Mouse (Mus musculus): Measurements from ENCODE around the gene Mcrs1. TPM values are rescaled to one million over a fixed set of nuclear protein-coding genes. Genes with fewer than 3 reads are reported as not detected.
A peak's percentile ranks its signal among the peaks of the same experiment; 100 is the strongest.

Gene Mcrs1
- total and polyA plus RNA-seq, 3 experiments = 124 to 131 TPM; not detected in 1

GRCm38 (mm10) chr15:99296213-99296612 is 44.5 kb upstream of the Mcrs1 start (continued):
- no peak for TF ChIP-seq POLR2AphosphoS2 (IDR thresholded peaks at IDR 0.05; ENCODE audit: low read length)

GRCm38 (mm10) chr15:99295484-99295981 is 43.8 kb upstream of the Mcrs1 start, which contains the start of gene Fam186b:
Gene Fam186b, minus strand, starts transcription at chr15:99295888.
- peaks cover 4 to 5% of the 10 kb centered on the region in 2 experiments for H3K27me3 ChIP-seq (ENCODE audit: control insufficient read depth in 1 of 2, insufficient read depth in 2 of 2, low read length in 2 of 2)
- no peaks in the 10 kb centered on the region for H3K9me3 ChIP-seq (replicated peaks; ENCODE audit: insufficient read depth, low read length)
- peak within 1 kb of the TSS; percentile 50 for H3K27ac ChIP-seq (ENCODE audit: control insufficient read depth, low read depth, low read length)
- DNase-seq (ENCODE audit: low read depth, low spot score) = no peak
- peaks cover 1% of the 10 kb centered on the region for H3K79me2 ChIP-seq (ENCODE audit: control insufficient read depth, insufficient read depth, low read length, poor library complexity)
- no peak for TF ChIP-seq HCFC1 (IDR thresholded peaks at IDR 0.05; ENCODE audit: low read depth, low read length)
- TF ChIP-seq MAZ (IDR thresholded peaks at IDR 0.05; ENCODE audit: low read depth, low read length) = no peak
- no peak for TF ChIP-seq TCF12 (IDR thresholded peaks at IDR 0.05; ENCODE audit: low read depth, low read length)
- TF ChIP-seq POLR2A (IDR thresholded peaks at IDR 0.05; ENCODE audit: control insufficient read depth in 1 of 2, insufficient read depth in 1 of 2, low read depth in 1 of 2, low read length in 2 of 2, poor library complexity in 1 of 2) = no peak
- no peak for TF ChIP-seq ELF1 (IDR thresholded peaks at IDR 0.05; ENCODE audit: low read depth, low read length)
- no peak for TF ChIP-seq CTCF (IDR thresholded peaks at IDR 0.05 in 2 of 3, conservative IDR thresholded peaks at IDR 0.05 in 1 of 3; ENCODE audit: control insufficient read depth in 1 of 3, insufficient read depth in 1 of 3, low read depth in 2 of 3, low read length in 3 of 3, poor library complexity in 1 of 3, severe bottlenecking in 1 of 3)
- peaks cover 2 to 8% of the 10 kb centered on the region in 2 experiments; a peak in 1 of 4 replicates for H3K4me1 ChIP-seq (ENCODE audit: control insufficient read depth in 1 of 2, insufficient read depth in 2 of 2, low read length in 2 of 2)
- H3K4me3 ChIP-seq (ENCODE audit: control insufficient read depth in 1 of 2, insufficient read depth in 1 of 2, low read depth in 2 of 2, low read length in 2 of 2) = peak within 1 kb of the TSS; percentile 73 to 84
- peak within 1 kb of the TSS; percentile 88 for H3K9ac ChIP-seq (ENCODE audit: control insufficient read depth, low read depth, low read length, poor library complexity, severe bottlenecking)
- H3K36me3 ChIP-seq (ENCODE audit: control insufficient read depth in 1 of 2, insufficient read depth in 2 of 2, low read length in 2 of 2) = peaks cover 0 to 5% of the 10 kb centered on the region in 2 experiments; a peak in 1 of 4 replicates

- DNase-seq (ENCODE audit: low read depth, low spot score) = peak; percentile 93
- Histone ChIP-seq H3K4me3 (ENCODE audit: control insufficient read depth in 1 of 2, insufficient read depth in 1 of 2, low read depth in 2 of 2, low read length in 2 of 2) (peak within 1 kb of the TSS; percentile 73 to 84), H3K36me3 (ENCODE audit: control insufficient read depth in 1 of 2, insufficient read depth in 2 of 2, low read length in 2 of 2) (peaks cover 0 to 5% of the 10 kb centered on the region in 2 experiments; a peak in 1 of 4 replicates), H3K27ac (ENCODE audit: control insufficient read depth, low read depth, low read length) (peak within 1 kb of the TSS; percentile 50), H3K9ac (ENCODE audit: control insufficient read depth, low read depth, low read length, poor library complexity, severe bottlenecking) (peak within 1 kb of the TSS; percentile 88), H3K27me3 (ENCODE audit: control insufficient read depth in 1 of 2, insufficient read depth in 2 of 2, low read length in 2 of 2) (peaks cover 4 to 5% of the 10 kb centered on the region in 2 experiments), H3K79me2 (ENCODE audit: control insufficient read depth, insufficient read depth, low read length, poor library complexity) (peaks cover 1% of the 10 kb centered on the region), H3K9me3 (replicated peaks; ENCODE audit: insufficient read depth, low read length) (no peaks in the 10 kb centered on the region), H3K4me1 (ENCODE audit: control insufficient read depth in 1 of 2, insufficient read depth in 2 of 2, low read length in 2 of 2) (peaks cover 2 to 5% of the 10 kb centered on the region in 2 experiments; a peak in 1 of 4 replicates)
- peak; percentile 82 for TF ChIP-seq NELFE (IDR thresholded peaks at IDR 0.05; ENCODE audit: low read depth, low read length)
- TF ChIP-seq HCFC1 (IDR thresholded peaks at IDR 0.05; ENCODE audit: low read depth, low read length) = peak; percentile 85
- peak; percentile 51; the same call in 1 of the 2 replicates for TF ChIP-seq POLR2AphosphoS2 (IDR thresholded peaks at IDR 0.05; ENCODE audit: low read length)
- peak in 2 of 3 experiments; percentile 57 to 73; a peak in 5 of 6 replicates for TF ChIP-seq CTCF (IDR thresholded peaks at IDR 0.05 in 2 of 3, conservative IDR thresholded peaks at IDR 0.05 in 1 of 3; ENCODE audit: control insufficient read depth in 1 of 3, insufficient read depth in 1 of 3, low read depth in 2 of 3, low read length in 3 of 3, poor library complexity in 1 of 3, severe bottlenecking in 1 of 3)
- TF ChIP-seq TCF12 (IDR thresholded peaks at IDR 0.05; ENCODE audit: low read depth, low read length) = peak; percentile 39; the same call in 1 of the 2 replicates
- 0 out of 2 replicates have a peak, but pooled peaks have one; percentile 21 for TF ChIP-seq ETS1 (IDR thresholded peaks at IDR 0.05; ENCODE audit: low read depth, low read length)
- TF ChIP-seq TAL1 (IDR thresholded peaks at IDR 0.05; ENCODE audit: low read length) = no peak
- peak; percentile 66 for TF ChIP-seq SIN3A (IDR thresholded peaks at IDR 0.05; ENCODE audit: low read length)
- 0 out of 2 replicates have a peak, but pooled peaks have one; percentile 17 for TF ChIP-seq MEF2A (IDR thresholded peaks at IDR 0.05; ENCODE audit: extremely low read depth, insufficient replicate concordance, low read depth, low read length, poor library complexity, severe bottlenecking)
- TF ChIP-seq MXI1 (IDR thresholded peaks at IDR 0.05; ENCODE audit: low read depth, low read length) = peak; percentile 81
- TF ChIP-seq MAX (IDR thresholded peaks at IDR 0.05; ENCODE audit: low read length) = peak; percentile 56
- TF ChIP-seq SMC3 (IDR thresholded peaks at IDR 0.05; ENCODE audit: low read depth, low read length) = no peak; the same call in 1 of the 2 replicates
- no peak for TF ChIP-seq GATA1 (IDR thresholded peaks at IDR 0.05; ENCODE audit: low read depth, low read length)
- no peak for TF ChIP-seq ZC3H11A (IDR thresholded peaks at IDR 0.05; ENCODE audit: low read depth, low read length)
- TF ChIP-seq USF1 (IDR thresholded peaks at IDR 0.05; ENCODE audit: low read depth, low read length) = peak; percentile 64
- TF ChIP-seq NRF1 (IDR thresholded peaks at IDR 0.05; ENCODE audit: insufficient read depth, low read depth, low read length, poor library complexity, severe bottlenecking) = peak; percentile 71
- TF ChIP-seq BHLHE40 (IDR thresholded peaks at IDR 0.05; ENCODE audit: borderline replicate concordance, low read depth, low read length) = no peak; the same call in 1 of the 2 replicates
- peak; percentile 65 to 83; a peak in 3 of 4 replicates for TF ChIP-seq POLR2A (IDR thresholded peaks at IDR 0.05; ENCODE audit: control insufficient read depth in 1 of 2, insufficient read depth in 1 of 2, low read depth in 1 of 2, low read length in 2 of 2, poor library complexity in 1 of 2)
- TF ChIP-seq ZMIZ1 (IDR thresholded peaks at IDR 0.05; ENCODE audit: low read depth, low read length) = peak; percentile 52; the same call in 1 of the 2 replicates
Observed at GRCm38 (mm10) chr15:99294813-99295374, 43.1 kb upstream of the Mcrs1 start, which contains the start of gene Prpf40b. Gene Prpf40b, plus strand, starts transcription at chr15:99295087.

Data from MEL (cell line).